Mouse (Mus musculus) liver, postnatal 0 days (tissue): ENCODE measurements around the gene Ptn.
"Not testable (repeated sequence)": the region's sequence is repeated elsewhere in the genome, so short reads cannot be mapped to it uniquely, and the experiment has no call there.

Source experiments
- CTCF ChIP-seq: sonication (generic); IDR thresholded peaks from 2 replicates; pipeline ENCODE4 v1.5.1; 2016; ENCODE audit warnings: antibody characterized with exemption, low read depth
- EP300 ChIP-seq: IDR thresholded peaks from 2 replicates; pipeline ENCODE4 v1.6.1; 2016; ENCODE audit warnings: antibody characterized with exemption, low read depth, mild to moderate bottlenecking

DNA sequence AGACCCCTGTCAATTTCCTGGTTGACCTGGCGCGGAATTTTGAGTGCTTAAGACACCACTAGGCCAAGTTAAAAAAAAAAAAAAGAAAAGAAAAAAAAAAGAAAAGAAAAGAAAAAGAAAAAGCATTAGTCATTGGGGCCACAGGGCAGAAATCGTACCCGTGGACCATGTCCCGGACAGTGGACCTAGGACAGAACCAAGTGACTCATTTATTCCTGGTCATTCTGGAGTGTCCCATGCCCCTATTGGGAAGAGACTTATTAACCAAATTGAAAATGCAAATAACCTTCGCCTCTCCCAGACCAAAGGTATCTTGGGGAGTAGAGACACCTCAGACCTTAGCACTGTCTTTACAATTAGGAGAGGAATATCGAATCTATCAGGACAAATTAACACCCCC, 80.2 kb downstream of the Ptn start:
- TF ChIP-seq CTCF, EP300: not testable (repeated sequence)
